Mouse (Mus musculus) left cerebral cortex, postnatal 36 days (tissue): ENCODE data around the gene Ptpn6. TPM values are rescaled to one million over a fixed set of nuclear protein-coding genes. Genes with fewer than 3 reads are reported as not detected.
"Not testable (repeated sequence)": the region's sequence is repeated elsewhere in the genome, so short reads cannot be mapped to it uniquely, and the experiment has no call there.

Source experiments
- DNase-seq, 2 experiments: peaks; one replicate each; pipeline ENCODE4 v3.0.0; 2021 to 2022; ENCODE audit warnings: low spot score in 2 of 2, mixed read lengths in 1 of 2
- intact Hi-C: fragments of 180-260 bp; cut with DNase I; formaldehyde crosslinking; loops from one replicate; pipeline ENCODE4 v1.15.1; 2025
- total RNA-seq, 2 experiments: library from RNA; stranded (reverse); gene quantifications; 2 replicates each; pipeline ENCODE4 v1.2.3; 2021

Ptpn6 gene
- total RNA-seq, 2 experiments from 2014 or later = 3.7 to 6.6 TPM

DNA sequence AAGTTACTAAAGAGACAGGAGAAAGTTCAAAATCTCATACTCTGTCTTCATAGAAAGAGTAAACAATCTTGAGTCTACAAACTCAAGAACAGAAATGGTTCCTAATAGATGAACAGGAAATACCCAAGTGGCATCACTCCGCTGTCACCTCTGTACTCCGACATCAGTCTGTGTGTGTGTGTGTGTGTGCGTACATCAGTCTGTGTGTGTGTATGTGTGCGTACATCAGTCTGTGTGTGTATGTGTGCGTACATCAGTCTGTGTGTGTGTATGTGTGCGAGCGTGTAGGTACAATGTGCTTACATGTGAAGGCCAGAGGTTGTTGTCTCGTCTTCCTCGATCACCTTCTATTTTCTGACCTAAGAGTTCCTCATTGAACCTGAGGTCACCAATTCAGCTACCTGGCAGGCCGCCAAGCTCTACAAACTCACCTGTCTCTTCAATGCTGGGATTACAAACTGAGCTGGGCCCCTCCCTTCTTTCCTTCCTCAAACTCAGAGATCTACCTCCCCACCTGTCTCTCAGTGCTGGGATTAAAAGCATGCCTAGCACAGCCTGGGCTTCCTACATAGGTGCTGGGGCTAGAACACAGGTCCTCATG is 30.1 kb downstream of the Ptpn6 start:
- intact Hi-C loops = no loop called here
- no peak for DNase-seq

DNA sequence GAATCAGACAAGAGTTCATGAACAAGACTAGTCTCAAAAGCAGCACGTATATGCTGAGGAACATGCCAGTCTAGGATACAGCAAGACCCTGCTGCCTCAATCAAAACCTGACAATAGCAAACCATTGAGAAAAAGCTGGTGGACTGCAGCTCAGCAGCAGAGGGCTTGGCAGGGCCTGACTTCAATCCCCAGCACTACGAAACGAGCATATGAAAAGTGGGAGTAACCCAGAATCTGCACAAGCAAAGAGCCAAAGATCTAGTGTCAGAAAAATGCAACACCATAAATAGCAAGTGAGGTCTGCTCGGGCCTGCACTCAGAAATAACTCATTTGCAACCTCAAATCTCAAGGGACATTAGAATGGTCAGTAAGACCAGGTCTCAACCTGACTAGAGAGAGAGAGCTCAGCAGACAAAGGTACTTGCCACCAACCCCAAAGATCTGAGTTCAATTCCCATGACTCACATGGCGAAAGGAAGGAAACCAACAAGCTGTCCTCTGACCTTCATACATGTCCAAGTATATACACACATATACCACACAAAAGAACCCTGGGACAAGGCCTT is 32.4 kb downstream of the Ptpn6 start:
- no peak for DNase-seq
- intact Hi-C loops = no loop called here

DNA sequence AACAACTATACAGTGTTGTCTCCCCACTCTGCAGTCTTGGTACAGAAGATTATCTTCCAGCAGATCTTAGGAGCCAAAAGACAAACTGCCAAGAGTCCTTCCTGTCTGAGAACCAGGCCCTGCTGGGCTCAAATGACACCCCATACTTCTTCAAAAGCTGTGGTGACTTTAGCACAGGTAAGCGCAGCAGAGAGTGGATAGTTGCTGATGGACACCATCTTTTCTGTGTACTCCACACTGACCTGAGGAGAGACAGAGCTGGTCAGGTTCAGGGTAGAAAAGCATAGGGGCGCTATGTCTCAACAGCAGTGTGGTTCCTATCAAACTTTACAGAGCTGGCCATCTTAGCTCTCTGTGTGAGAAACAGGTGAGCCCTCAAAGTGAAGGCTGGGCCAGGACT is 34.1 kb downstream of the Ptpn6 start:
- intact Hi-C loops = loop anchor here (5.0 kb wide), 1 partner anchor 42 kb away; the partner anchor contains the start of gene Lpcat3
- DNase-seq = no peak

DNA sequence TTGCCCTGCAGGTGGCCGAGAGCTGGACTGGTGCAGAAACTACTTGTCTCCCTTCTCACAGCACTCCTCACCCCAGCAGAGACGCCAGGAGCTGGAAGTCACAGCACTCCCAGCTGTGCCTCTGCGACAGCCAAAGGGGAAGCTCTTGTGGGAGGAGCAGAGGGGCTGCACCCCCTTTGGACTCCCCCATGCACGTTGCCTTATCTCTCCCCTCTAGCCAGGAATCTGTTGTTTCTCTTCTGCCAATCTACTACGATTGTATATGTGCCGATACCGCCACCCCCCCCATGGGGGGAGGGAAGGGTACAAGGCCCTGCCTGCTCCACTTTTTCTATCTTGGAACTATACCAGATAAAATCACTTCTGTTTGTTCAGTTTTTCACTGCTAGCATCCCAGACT is 34.7 kb downstream of the Ptpn6 start:
- intact Hi-C loops = loop anchor here (5.0 kb wide), 1 partner anchor 41 kb away; the partner anchor contains the start of gene Lpcat3

DNA sequence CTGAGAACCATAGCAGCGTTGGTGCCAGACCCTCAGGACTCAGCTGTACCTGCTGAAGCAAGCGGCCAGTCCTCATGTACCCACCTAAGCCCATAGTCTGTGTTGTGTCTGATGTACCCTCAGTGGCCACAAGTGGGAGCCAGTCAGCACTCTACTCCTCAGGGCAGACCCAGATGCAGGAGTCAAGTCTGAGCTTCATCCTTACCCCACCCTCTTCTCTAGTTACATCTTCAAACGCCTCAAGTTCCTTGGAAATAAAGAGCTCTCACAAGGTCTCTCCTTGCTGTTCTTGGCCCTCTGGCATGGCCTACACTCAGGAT is 35.8 kb downstream of the Ptpn6 start:
- DNase-seq = peak; percentile 51 to 70
- intact Hi-C loops = loop anchor here (5.0 kb wide), 1 partner anchor 40 kb away; the partner anchor contains the start of gene Lpcat3

More for the DNA sequence above, 34.7 kb downstream of the Ptpn6 start:
- no peak for DNase-seq

DNA sequence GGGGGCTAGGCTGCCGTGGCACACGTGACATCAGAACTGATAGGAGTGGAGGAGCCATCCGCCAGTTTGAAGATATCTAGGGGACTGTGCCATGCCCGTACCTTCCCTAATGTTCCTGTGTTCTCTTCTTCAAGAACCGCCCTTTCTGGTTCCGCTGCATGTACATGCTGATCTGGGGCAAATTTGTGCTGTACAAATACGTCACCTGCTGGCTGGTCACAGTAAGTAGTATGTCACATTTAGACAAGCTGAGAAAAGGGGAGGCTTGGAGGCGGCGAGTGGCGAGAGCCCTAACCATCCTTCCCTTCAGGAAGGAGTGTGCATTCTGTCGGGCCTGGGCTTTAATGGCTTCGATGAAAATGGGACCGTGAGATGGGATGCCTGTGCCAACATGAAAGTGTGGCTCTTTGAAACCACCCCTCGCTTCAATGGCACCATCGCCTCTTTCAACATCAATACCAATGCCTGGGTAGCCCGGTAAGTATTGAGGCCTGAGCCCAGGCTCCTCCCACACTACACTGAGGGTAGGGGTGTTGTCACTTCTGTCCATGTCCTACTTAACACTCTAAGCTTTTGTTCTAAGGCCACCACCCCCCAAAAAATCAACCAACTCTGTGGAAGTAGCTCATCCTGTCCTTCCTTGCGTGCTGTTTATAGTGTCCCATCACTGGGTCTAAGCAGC is 36.3 kb downstream of the Ptpn6 start:
- intact Hi-C loops = loop anchor here (5.0 kb wide), 1 partner anchor 40 kb away; the partner anchor contains the start of gene Lpcat3
- DNase-seq = no peak

DNA sequence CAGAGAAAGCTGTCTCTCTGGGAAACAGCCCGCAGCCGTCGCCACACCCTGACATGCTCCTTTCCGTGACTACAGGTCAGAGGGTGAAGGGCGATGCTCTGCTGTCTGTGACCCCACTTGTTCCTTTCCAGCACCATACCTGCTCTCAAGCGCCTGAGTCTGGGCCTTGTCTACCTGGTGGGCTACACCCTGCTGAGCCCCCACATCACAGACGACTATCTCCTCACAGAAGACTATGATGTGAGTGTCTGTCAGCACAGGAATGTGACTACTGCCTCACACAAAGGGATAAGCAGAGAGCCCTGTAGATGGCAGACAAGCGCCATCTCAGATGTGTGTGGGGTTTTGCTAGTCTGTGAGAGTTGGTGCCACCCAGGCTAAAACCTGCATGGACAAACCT is 37.2 kb downstream of the Ptpn6 start:
- intact Hi-C loops = loop anchor here (5.0 kb wide), 1 partner anchor 39 kb away; the partner anchor contains the start of gene Lpcat3
- DNase-seq = no peak

DNA sequence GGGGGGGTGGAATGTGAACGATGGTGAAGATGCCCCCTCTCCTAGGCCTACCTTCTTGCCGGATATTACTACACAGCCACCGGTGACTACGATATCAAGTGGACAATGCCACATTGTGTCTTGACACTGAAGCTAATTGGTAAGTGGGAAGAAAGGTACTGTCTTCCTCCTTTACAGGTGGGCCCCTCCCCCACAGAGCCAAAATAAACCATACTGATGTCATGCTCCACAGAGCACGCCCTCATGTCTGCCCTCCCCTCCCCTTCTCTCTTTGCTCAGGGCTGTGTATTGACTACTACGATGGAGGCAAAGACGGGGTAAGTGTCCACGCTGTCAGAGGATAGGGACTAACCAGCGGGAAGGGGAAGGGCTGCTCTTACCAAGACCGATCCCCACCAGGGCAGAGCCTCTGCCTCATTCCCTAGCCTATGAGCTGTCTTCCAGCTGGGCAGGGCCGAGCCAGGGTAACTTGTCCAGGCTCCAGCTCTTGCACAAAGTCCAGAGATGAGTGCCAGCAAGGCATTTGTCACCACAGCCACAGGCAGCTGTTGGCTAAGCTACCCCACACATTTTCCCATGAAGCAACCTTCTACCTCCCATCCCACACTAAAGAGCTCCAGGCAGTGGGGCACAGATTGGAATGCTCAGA is 38.4 kb downstream of the Ptpn6 start:
- intact Hi-C loops = loop anchor here (5.0 kb wide), 1 partner anchor 38 kb away; the partner anchor contains the start of gene Lpcat3

DNA sequence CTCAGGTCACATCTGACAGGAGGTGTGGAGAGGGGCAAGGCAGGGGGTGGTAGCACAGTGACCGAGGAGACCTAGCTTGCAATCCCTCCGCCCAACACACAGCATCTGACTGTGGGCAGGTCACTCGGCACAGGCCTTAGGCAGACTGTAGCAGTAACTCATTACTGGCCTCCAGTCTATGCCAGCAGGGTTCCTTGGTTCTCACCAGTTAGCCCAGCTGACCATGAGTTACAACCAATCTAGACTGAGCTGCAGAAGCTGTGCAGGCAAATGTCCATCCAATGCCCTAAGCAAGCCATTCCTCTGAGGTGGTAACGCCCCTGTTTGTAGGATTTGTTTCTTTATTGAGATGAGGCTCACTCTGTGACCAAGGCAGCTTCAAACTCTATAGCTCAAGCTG is 39.1 kb downstream of the Ptpn6 start:
- intact Hi-C loops = no loop called here

More for the DNA sequence above, 38.4 kb downstream of the Ptpn6 start:
- DNase-seq = peak; percentile 51 to 70

DNA sequence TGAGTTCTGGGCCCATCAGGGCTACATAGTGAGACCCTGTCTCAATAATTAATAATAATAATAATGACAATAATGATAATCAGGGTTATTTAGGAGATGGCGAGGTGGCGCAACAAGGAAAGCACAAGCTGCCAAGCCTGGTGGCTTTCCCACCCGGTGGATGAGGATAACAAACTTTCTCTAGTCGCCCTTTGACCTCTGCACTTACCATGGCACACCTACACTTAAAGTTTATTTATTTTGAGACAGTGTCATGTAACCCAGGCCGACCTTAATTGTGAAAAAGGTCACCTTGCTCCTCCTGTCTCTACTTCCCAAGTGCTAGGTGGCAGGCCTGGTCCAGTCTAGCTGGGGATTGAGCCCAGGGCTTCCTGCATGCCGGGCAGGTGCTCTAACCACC is 39.8 kb downstream of the Ptpn6 start:
- DNase-seq = no peak
- intact Hi-C loops = no loop called here

More for the DNA sequence above, 39.1 kb downstream of the Ptpn6 start:
- no peak for DNase-seq

DNA sequence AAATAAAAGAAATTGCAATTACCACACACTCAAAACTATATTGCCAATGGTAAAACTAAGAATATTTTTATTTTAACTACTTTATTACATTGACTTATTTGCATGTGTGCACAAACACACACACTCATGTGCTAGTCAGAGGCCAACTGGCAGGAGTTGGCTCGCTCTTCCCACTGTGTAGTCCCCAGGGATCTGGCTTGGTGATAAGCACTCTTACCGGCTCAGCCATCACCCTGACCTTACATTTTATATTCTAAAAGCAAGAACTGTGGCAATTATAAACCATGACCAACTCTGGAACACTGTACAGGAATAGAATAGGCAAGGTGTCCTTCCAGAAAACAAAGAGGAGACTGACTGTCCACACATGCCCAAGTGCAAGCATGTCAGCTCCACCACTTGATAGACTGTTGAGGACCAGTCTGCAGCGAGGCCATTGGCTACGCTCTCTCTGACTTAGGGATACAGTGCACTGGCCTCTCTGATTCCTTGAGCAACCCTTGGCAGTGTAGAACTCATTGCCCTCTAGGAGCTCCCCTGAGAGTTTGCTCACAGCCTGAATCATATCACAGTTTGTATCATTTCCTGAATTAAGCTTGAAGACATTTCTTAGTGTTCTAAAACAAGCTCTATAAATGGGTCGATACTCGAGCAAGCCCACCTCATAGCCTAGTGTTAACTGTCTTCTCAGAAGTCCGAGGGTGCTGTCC is 41.9 kb downstream of the Ptpn6 start:
- intact Hi-C loops = no loop called here
- no peak for DNase-seq

DNA sequence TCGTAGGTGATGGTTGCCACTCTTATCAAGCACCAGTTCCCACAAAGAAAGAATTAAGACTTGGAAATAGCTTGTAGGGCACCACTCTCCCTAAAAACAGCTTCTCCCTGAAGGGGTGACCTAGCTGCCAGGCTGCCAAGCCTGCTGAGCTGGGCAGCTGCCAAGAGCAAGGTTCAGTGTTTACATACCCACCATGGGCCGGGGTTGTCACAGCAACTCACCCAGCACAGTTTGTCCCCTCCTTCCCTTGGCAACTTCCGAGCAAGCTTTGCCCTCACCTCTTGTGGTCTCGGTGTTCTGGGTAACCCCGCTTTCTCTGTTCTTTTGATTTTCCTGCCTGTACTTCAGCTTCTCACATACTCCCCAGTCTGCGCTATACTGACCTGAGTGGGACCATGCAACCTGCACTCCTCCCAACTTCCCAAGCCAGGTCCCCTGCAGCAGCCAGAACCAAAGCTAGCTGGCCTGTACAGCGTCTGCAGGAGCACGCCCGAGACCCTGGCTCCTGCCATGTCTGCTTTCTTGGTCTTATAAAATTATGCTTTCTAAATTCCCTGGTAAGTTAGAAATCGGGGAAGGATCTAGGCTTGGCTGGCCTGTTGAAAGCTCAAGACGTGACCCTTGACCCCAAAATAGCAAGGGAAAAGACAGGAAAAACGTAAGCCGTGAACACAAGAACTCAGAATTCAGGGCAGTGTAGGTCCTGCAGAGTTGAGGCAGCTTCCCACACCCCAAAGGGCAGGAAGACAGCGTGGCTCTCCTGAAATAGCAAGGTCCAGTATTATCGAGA is 44.2 kb downstream of the Ptpn6 start:
- peak in 1 of 2 experiments; percentile 54 for DNase-seq
- intact Hi-C loops = no loop called here

DNA sequence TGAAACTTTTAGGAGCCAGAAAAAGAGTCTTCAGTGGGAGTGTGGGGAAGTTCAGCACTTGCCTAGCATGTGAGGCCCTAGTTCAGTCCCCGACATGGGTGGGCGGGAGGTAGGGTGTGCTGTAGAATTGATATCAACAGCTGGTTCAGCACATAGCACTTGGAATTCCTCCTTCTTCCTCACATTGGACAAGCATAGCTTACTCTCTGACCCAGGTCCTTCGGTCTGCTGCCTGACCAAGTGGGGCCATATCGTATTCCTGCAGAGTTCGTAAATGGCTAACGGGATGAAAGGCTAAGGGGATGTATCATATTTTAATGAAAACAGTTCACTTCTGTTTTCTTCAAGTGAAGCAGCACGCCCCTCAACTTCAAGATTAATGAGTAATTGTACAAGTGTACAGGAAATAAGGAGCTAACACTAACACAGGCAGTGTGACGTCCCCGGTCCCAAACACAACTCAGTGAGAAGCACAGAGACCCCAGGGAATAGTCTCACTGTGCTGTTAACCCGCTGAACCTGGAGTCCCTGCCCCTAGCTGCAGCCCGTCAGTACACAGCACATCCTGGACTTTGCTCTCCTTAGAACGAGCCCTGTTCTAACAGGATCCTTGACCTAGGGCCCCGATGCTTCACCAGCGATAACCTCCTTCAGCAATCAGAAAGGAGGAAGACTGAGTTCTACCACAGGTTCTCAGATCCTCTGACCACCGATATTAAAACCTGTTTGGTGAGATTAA is 45.1 kb downstream of the Ptpn6 start:
- intact Hi-C loops = no loop called here
- no peak for DNase-seq

DNA sequence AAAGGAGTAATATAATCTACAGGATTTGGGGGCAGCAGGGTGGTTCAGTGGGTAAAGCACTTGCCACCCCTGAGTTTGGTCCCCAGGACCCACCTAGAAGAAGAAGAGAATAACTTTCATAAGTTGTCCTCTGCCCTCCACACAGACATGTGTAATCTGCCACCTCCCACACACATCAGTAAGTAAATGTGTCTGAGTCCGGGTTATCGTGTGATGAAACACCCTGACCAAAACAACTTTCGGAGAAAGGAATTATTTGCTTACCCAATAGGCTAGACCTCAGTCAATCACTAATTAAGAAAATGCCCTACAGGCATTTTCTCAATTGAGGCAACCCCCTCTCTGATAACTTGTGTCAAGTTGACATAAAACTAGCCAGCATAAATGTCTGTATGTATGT is 48.0 kb downstream of the Ptpn6 start:
- intact Hi-C loops = no loop called here
- no peak for DNase-seq

DNA sequence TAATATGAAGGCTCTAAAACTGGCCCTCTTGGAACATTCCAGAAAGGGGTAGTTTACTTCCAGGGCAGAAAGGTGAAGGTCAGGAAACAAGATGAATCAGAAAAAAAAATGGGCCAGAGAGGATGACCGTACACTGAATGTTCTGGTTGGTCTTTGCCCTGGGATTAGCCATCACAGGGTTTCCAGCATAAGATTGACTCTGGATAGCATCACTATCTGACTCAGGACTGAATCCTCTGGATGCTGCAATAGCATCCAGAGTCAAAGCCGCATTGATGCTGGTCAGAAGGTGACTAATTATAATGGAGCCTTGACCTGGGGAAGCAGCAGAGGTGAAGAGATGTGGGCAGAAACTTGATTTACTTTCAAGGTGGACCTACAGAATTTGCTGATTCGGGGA is 49.5 kb downstream of the Ptpn6 start:
- intact Hi-C loops = no loop called here
- DNase-seq = no peak

DNA sequence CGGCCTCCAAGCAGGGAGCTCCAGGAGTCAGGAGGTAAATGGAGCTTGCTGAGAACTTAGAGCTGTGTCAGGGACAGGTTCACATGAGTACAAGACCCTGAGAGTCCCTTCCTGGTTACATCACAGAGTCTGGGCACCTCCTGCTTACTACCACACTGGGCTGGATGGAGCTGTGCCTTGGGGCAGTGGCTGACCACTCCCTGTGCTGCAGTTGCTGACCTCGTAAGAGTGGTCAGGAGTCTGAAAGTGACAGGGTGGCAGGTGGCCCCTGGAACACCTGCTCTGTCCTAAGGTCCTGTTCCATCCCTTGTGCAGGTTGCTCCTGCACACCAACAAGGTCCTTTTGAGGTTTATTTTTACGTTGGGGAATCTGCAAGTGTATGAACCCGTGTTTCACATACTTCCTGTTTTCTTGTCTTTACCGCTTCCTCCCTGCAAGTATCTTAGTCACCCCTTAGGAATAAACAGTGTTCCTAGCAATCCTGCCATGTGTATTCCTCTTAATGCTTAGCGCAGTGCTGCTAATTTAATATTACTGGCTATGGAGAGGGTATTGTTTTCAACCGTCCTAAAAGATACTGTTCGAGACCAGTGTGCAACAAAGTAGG is 50.3 kb downstream of the Ptpn6 start:
- intact Hi-C loops = no loop called here
- no peak for DNase-seq

DNA sequence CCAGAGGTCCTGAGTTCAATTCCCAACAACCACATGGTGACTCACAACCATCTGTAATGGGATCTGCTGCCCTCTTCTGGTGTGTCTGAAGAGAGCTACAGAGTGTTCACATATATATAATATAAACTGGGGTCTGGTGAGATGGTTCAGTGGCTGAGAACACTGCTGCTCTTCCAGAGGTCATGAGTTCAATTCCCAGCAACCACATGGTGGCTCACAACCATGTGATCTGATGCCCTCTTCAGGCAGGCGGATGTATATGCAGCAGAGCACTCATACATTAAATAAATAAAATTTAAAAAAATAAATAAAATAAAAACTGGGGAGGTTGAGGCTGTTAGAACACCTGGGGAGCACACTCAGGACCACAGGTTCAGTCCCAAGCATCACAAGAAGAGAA is 51.9 kb downstream of the Ptpn6 start:
- intact Hi-C loops, DNase-seq: not testable (repeated sequence)
